Mouse (Mus musculus) G1E-ER4 (cell line): Measurements from ENCODE around the gene Mthfsd. TPM values are rescaled to one million over a fixed set of nuclear protein-coding genes. Genes with fewer than 3 reads are reported as not detected.

Source experiments
- GATA1 ChIP-seq: IDR thresholded peaks from one replicate; pipeline ENCODE4 v1.8.0; 2012; ENCODE audit warnings: low read length, inconsistent platforms
- polyA plus RNA-seq: library from polyadenylated mRNA; stranded (reverse); fragments of >175 nt; gene quantifications from 2 replicates; pipeline ENCODE4 v1.2.3, GENCODE M21; 2012

The Mthfsd gene
- polyA plus RNA-seq, 1 experiment: 72.0 TPM

GRCm38 (mm10) chr8:121111145-121111907 is 3.1 kb upstream of the Mthfsd start:
- no peak for TF ChIP-seq GATA1

DNA sequence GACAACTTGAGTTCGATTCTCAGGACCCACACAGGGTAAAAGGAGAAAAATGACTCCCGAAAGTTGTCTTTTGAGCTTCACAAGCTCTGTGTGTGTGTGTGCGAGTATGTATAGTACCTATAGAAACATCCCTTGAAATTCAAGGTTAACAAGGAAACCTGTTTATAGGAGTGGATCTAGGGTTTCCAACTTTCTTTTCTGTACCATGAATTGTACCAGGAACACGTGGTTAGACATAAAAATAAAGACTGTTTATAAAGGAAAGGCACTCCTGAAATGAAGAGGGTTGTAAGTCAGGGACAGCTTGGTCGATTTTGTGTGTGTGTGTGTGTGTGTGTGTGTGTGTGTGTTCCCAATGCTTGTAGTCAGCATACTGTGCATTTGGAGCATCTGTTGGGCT is 465 bp upstream of the Mthfsd start:
- no peak for TF ChIP-seq GATA1

- no peak for TF ChIP-seq GATA1
These were observed 4.0 kb downstream of the Mthfsd start for GRCm38 (mm10) chr8:121104049-121104818.

DNA sequence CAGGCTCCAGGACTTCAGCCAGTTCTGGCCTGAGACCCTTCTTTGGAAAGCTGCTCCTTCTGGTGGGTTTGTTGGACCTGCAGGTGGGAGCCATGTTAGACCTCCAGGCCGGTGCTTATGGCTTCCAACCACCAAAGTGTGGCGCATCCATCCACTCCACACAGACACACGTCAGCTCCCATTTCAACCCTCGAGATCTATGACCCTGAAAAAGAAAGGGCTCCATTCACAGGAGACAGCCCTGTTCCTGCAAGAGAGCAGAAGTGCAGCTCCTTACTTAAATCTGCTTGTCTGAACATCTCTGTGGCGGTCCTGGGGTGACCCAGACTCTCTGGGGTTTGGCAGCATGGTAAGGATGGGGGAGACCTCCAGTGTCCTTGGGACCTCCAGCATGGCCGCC is 14.7 kb downstream of the Mthfsd start:
- no peak for TF ChIP-seq GATA1

GRCm38 (mm10) chr8:121092627-121093026 is 15.6 kb downstream of the Mthfsd start:
- TF ChIP-seq GATA1: no peak

DNA sequence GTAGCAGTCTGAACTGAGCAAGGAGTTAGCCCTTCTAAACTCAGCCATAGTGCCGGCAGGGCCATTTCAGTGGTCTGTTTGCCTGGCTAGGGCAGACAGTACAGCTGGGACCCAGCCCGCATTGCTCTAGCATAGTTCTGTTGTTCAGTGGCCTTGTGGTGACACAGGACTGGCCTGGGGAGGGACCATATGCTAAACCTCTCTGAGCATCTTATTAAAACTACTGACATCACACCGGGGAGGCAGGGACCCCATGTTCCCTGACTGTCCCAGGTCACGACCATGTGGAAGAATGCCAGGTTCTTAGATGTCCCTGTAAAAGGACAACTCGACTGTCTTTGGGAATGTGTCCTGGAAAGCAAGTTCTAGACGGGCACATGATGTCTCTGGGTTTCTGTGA is 16.1 kb downstream of the Mthfsd start:
- no peak for TF ChIP-seq GATA1

DNA sequence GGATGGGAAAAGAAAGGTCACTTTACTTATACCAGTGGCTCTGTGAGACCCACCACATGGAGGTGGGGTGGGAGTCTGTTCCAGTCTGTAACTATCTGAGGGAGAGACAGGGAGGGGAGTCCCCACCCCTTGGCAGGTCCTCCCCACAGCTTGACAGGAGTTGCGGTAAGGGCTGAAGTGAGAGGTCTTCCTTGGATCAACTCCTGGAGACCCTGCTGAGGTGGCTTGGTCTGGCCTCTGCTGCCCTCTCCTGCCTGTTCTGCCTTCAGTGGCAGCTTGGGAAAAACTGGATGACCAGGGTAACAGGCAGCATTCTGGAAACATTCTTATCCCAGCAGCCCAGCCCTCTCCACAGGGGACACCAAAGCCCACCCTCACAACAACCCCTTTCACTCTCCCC is 17.5 kb downstream of the Mthfsd start:
- TF ChIP-seq GATA1: no peak

DNA sequence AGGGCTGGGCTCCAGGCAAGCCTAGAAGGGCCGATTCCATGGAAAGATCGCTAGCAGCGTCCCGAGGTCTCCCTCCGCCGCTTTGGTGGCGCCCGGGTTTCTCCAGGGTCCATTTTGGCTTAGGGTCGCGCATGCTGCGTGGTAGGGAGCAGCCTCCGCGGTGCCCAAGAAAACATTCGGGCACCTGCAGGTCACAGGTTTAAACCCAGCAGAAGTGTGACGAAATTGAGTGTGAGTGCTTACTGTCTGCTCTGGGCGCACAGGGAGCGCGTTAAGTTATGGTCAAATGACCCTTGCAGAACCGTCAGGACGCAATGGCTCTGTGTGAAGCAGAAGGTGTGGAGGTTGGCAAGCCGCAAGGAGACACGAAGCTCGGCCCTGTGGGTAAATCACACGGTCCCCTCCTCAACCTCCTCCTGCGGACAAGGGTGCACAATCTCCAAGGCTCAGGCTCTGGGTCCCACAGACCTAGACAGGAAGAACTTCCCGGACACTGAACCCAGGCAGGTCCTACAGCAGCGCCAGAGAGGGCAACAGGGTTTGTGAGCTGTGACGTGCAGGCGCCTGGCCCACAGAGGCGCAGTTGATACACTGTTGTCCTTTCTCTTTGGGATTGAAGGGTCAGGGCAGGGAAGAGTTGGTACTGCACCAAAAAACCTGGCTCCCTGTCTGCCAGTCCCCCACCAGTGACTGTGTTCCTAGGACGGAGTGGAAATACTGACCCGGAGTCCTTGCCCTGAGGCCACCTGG is 18.4 kb downstream of the Mthfsd start:
- TF ChIP-seq GATA1: no peak

- no peak for TF ChIP-seq GATA1
These were observed 19.1 kb downstream of the Mthfsd start for GRCm38 (mm10) chr8:121088871-121089630.

- no peak for TF ChIP-seq GATA1
These were observed 19.9 kb downstream of the Mthfsd start for GRCm38 (mm10) chr8:121088281-121088680.

DNA sequence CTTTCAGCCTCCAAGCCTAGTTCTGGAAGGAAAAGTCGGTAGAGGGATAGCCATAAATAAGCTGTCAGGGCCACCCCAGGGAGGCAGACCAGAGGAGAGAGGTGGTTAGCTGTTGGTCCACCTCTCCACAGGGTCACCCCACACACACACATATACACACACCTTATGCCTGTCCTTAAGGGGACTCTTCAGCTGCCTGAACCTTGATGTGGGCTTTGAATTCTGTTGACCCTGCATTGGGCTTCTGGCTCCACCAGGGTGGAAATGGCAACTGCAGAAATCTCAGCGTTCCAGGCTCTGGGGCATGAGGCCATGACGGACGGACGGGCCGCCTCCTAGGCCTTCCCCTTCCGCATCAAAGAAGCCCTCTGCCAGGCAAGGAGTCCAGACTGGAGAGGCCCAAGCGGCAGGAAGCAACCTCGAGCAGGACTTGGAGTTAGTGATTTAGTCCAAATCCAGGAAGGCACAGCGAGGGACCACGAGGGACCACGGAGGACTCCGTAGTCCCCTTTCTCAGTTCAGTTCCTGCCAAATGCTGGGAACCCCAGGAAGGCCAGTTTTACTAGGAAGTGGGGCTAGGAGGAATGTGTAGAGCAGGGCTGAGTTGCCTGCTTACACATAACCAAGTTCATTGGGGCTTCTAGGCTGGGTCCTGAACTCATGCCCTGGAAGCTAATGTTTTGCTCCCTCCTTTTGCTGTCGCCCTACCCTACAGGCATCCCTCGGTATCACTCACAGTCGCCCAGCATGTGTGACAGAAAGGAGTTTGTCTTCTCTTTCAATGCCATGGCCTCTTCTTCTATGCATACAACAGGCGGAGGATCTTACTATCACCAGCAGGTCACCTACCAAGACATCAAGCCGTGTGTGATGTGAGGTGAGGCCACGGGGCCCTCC is 21.9 kb downstream of the Mthfsd start:
- TF ChIP-seq GATA1: no peak

- TF ChIP-seq GATA1: no peak
These were observed 22.6 kb downstream of the Mthfsd start for GRCm38 (mm10) chr8:121085561-121085960.

DNA sequence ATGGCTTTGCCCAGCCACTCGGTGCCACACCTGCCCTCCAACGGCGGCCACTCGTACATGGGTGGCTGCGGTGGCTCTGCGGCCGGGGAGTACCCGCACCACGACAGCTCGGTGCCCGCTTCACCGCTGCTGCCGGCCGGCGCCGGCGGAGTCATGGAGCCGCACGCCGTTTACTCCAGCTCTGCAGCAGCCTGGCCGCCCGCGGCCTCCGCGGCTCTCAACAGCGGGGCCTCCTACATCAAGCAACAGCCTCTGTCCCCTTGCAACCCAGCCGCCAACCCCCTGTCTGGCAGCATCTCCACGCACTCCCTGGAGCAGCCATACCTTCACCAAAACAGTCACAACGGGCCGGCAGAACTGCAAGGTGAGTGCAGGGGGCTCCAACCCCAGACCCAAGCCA is 23.2 kb downstream of the Mthfsd start:
- TF ChIP-seq GATA1: no peak

DNA sequence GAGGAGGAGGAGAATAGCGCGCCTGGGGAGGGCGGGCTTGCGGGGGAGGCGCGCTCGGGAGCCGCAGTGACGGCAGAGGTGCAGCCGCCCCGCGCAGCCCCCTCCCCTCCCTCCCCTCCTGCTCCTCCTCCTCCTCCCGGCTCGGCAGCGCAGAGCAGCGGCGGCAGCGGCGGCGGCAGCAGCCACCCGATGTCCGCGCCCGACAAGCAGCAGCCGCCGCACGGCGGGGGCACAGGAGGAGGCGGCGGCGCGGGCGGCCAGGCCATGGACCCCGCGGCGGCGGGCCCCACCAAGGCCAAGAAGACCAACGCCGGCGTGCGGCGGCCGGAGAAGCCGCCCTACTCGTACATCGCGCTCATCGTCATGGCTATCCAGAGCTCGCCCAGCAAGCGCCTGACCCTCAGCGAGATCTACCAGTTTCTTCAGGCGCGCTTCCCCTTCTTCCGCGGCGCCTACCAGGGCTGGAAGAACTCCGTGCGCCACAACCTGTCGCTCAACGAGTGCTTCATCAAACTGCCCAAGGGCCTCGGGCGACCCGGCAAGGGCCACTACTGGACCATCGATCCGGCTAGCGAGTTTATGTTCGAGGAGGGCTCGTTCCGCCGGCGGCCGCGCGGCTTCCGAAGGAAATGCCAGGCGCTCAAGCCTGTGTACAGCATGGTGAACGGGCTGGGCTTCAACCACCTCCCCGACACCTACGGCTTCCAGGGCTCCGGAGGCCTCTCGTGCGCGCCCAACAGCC is 23.8 kb downstream of the Mthfsd start, which contains the start of gene Foxf1:
TSS of gene Foxf1 (plus strand) at position 177 of the 742 bp plus-strand sequence.
- no peak for TF ChIP-seq GATA1
